ENCODE assay signal across 37 mouse cellular contexts in genomic region chr1:65137560-65137959, GRCm38 (mm10). TPM values are rescaled to one million over a fixed set of nuclear protein-coding genes. Genes with fewer than 3 reads are reported as not detected.
"Had no signal": no experiment of that assay in that cellular context is flagged by ENCODE, and none has a peak within 500 bp of the region (broad histone marks: within the 10 kb centered on the region; RNA-seq: fewer than 3 reads in every experiment).

No protein-coding gene starts in this region.

- H3K27me3 ChIP-seq: embryonic facial prominence, embryonic 12.5 days; embryonic facial prominence, embryonic 13.5 days; embryonic facial prominence, embryonic 15.5 days; forebrain, embryonic 12.5 days; forebrain, embryonic 13.5 days; forebrain, embryonic 15.5 days had no signal

- DNase-seq: cerebellum, adult 9-10 months; cerebellum, adult 9-11 months; cerebellum, postnatal 10 days; cerebellum, postnatal 14 days; cerebellum, postnatal 25 days; cerebellum, postnatal 36 days; embryo, embryonic 11 days; forebrain, postnatal 0 days; gastrocnemius, adult 2 months; gastrocnemius, postnatal 10 days; gastrocnemius, postnatal 14 days; gastrocnemius, postnatal 25 days; gastrocnemius, postnatal 36 days; heart, adult 11 months; heart, adult 18-20 months; heart, adult 2 months had no signal

- ATAC-seq: forebrain, embryonic 13.5 days; forebrain, embryonic 14.5 days; forebrain, embryonic 15.5 days; forebrain, embryonic 16.5 days; forebrain, postnatal 0 days had no signal

RNA-seq across cellular contexts. Expression of gene D630023F18Rik, which starts 14.5 kb away (rescaled TPM):
- total RNA-seq: gastrocnemius, adult 18-20 months; gastrocnemius, adult 2 months; gastrocnemius, adult 8-10 months; gastrocnemius, postnatal 10 days; gastrocnemius, postnatal 14 days; gastrocnemius, postnatal 25 days; gastrocnemius, postnatal 36 days; gastrocnemius, postnatal 4 days; heart, adult 18-20 months; heart, adult 2 months; heart, adult 8-10 months had no signal
- polyA plus RNA-seq: erythroblast, embryonic 14.5 days; heart, adult 2 months had no signal

RNA-seq across cellular contexts. Expression of gene Gm28845, which starts 18.2 kb away (rescaled TPM):
- total RNA-seq: common myeloid progenitor, adult 5-6 weeks; forebrain, postnatal 0 days; gastrocnemius, adult 18-20 months; gastrocnemius, adult 2 months; gastrocnemius, adult 8-10 months; gastrocnemius, postnatal 10 days; gastrocnemius, postnatal 14 days; gastrocnemius, postnatal 25 days; gastrocnemius, postnatal 36 days; gastrocnemius, postnatal 4 days; granulocyte monocyte progenitor cell, adult 5-6 weeks; heart, adult 18-20 months; heart, adult 2 months; heart, adult 8-10 months had no signal
- polyA plus RNA-seq: embryonic facial prominence, embryonic 10.5 days; embryonic facial prominence, embryonic 11.5 days; embryonic facial prominence, embryonic 12.5 days; embryonic facial prominence, embryonic 13.5 days; embryonic facial prominence, embryonic 14.5 days; embryonic facial prominence, embryonic 15.5 days; erythroblast, embryonic 14.5 days; forebrain, embryonic 10.5 days; forebrain, embryonic 11.5 days; forebrain, embryonic 12.5 days; forebrain, embryonic 13.5 days; forebrain, embryonic 14.5 days; forebrain, embryonic 15.5 days; forebrain, embryonic 16.5 days; forebrain, postnatal 0 days; gonadal fat pad, adult 2 months; heart, adult 2 months had no signal

RNA-seq across cellular contexts. Expression of gene Cryga, which starts 34.4 kb away (rescaled TPM):
- total RNA-seq: common myeloid progenitor, adult 5-6 weeks; forebrain, postnatal 0 days; gastrocnemius, adult 18-20 months; gastrocnemius, adult 2 months; gastrocnemius, adult 8-10 months; gastrocnemius, postnatal 10 days; gastrocnemius, postnatal 14 days; gastrocnemius, postnatal 25 days; gastrocnemius, postnatal 36 days; gastrocnemius, postnatal 4 days; granulocyte monocyte progenitor cell, adult 5-6 weeks; heart, adult 18-20 months; heart, adult 2 months; heart, adult 8-10 months had no signal
- polyA plus RNA-seq: embryonic facial prominence, embryonic 10.5 days; embryonic facial prominence, embryonic 11.5 days; embryonic facial prominence, embryonic 13.5 days; embryonic facial prominence, embryonic 14.5 days; erythroblast, embryonic 14.5 days; forebrain, embryonic 10.5 days; forebrain, embryonic 11.5 days; forebrain, embryonic 13.5 days; forebrain, embryonic 15.5 days; forebrain, embryonic 16.5 days; gonadal fat pad, adult 2 months; heart, adult 2 months had no signal

RNA-seq across cellular contexts. Expression of gene Idh1, which starts 48.7 kb away (rescaled TPM):
- polyA plus RNA-seq: erythroblast, embryonic 14.5 days had no signal
